Mouse (Mus musculus) CH12.LX (cell line): ENCODE results near the gene Tm9sf2. TPM values are rescaled to one million over a fixed set of nuclear protein-coding genes. Genes with fewer than 3 reads are reported as not detected.

Source experiments
- DNase-seq: peaks from one replicate; pipeline ENCODE4 v3.0.0-alpha.2; 2013; ENCODE audit errors: extremely low read depth
- H3K27ac ChIP-seq: 2 replicates; pipeline ENCODE4 v1.5.1; 2012; ENCODE audit warnings: low read depth, mild to moderate bottlenecking, control low read depth, moderate library complexity; ENCODE audit not compliant: insufficient read depth
- H3K27me3 ChIP-seq: replicated peaks from 2 replicates; pipeline ENCODE3; 2012; ENCODE audit warnings: inconsistent platforms
- H3K36me3 ChIP-seq, 2 experiments: replicated peaks in 1 of 2; 2 replicates each; pipeline versions ENCODE3 to v1.6.1; 2012; ENCODE audit warnings: inconsistent platforms in 1 of 2, low read length in 1 of 2, mild to moderate bottlenecking in 1 of 2, mixed read lengths in 1 of 2, moderate library complexity in 1 of 2; ENCODE audit not compliant: control insufficient read depth in 1 of 2, insufficient read depth in 1 of 2
- H3K4me1 ChIP-seq, 2 experiments: 2 replicates each; pipeline ENCODE4 v1.6.1; 2012; ENCODE audit warnings: inconsistent platforms in 1 of 2, moderate library complexity in 1 of 2; ENCODE audit not compliant: insufficient read depth in 2 of 2, control insufficient read depth in 1 of 2
- H3K4me2 ChIP-seq: 2 replicates; pipeline ENCODE4 v1.6.1; 2012; ENCODE audit warnings: low read depth, mild to moderate bottlenecking, control low read depth; ENCODE audit not compliant: poor library complexity, insufficient read depth, severe bottlenecking
- H3K4me3 ChIP-seq, 3 experiments: fragments of 150-350 bp in 1 of 3; sonication (generic) in 1 of 3; replicated peaks in 1 of 3; 2 replicates each; pipeline versions ENCODE3 to v1.5.1; 2011 to 2012; ENCODE audit warnings: low read depth in 2 of 3, low read length in 2 of 3, mild to moderate bottlenecking in 2 of 3, moderate library complexity in 2 of 3, control low read depth in 1 of 3, improper control_type of control experiment in 1 of 3, inconsistent platforms in 1 of 3, mixed read lengths in 1 of 3; ENCODE audit not compliant: poor library complexity in 1 of 3
- H3K79me2 ChIP-seq: replicated peaks from 2 replicates; pipeline ENCODE4 v1.6.1; 2012; ENCODE audit warnings: mild to moderate bottlenecking, moderate library complexity; ENCODE audit not compliant: control insufficient read depth, poor library complexity, insufficient read depth, severe bottlenecking; ENCODE audit errors: extremely low read depth
- H3K9ac ChIP-seq: 2 replicates; pipeline ENCODE4 v1.6.1; 2012; ENCODE audit warnings: low read depth, mild to moderate bottlenecking, control low read depth, moderate library complexity; ENCODE audit not compliant: insufficient read depth
- H3K9me3 ChIP-seq: replicated peaks from 2 replicates; pipeline ENCODE3; 2012; ENCODE audit warnings: low read length, inconsistent platforms, mixed read lengths
- BHLHE40 ChIP-seq: IDR thresholded peaks from 2 replicates; pipeline ENCODE4 v1.6.1; 2011; ENCODE audit warnings: mild to moderate bottlenecking, low read depth, low read length, improper control_type of control experiment
- CHD1 ChIP-seq: IDR thresholded peaks from 2 replicates; pipeline ENCODE4 v1.6.1; 2012; ENCODE audit warnings: low read depth, low read length, improper control_type of control experiment, inconsistent platforms
- CHD2 ChIP-seq: IDR thresholded peaks from 2 replicates; pipeline ENCODE4 v1.6.1; 2011; ENCODE audit warnings: low read length, improper control_type of control experiment
- CTCF ChIP-seq, 2 experiments: IDR thresholded peaks in 1 of 2; conservative IDR thresholded peaks in 1 of 2; 2 replicates each; pipeline ENCODE4 v1.5.1; 2011 to 2012; ENCODE audit warnings: low read depth in 2 of 2, low read length in 2 of 2, improper control_type of control experiment in 1 of 2, inconsistent platforms in 1 of 2, mild to moderate bottlenecking in 1 of 2, moderate library complexity in 1 of 2
- E2F4 ChIP-seq: IDR thresholded peaks from 2 replicates; pipeline ENCODE4 v1.6.1; 2011; ENCODE audit warnings: low read depth, low read length, improper control_type of control experiment; ENCODE audit not compliant: insufficient replicate concordance
- ELF1 ChIP-seq: IDR thresholded peaks from 2 replicates; pipeline ENCODE4 v1.6.1; 2014; ENCODE audit warnings: low read depth, mild to moderate bottlenecking, inconsistent platforms, low read length, improper control_type of control experiment
- EP300 ChIP-seq: IDR thresholded peaks from 2 replicates; pipeline ENCODE4 v1.6.1; 2011; ENCODE audit warnings: low read length, improper control_type of control experiment
- ETS1 ChIP-seq: conservative IDR thresholded peaks from 2 replicates; pipeline ENCODE4 v1.6.1; 2012; ENCODE audit warnings: low read depth, mild to moderate bottlenecking, inconsistent platforms, low read length, improper control_type of control experiment, moderate library complexity
- GABPA ChIP-seq: IDR thresholded peaks from 2 replicates; pipeline ENCODE4 v1.6.1; 2012; ENCODE audit warnings: low read depth, low read length, improper control_type of control experiment, inconsistent platforms; ENCODE audit not compliant: insufficient replicate concordance
- IRF4 ChIP-seq: IDR thresholded peaks from 2 replicates; pipeline ENCODE4 v1.6.1; 2014; ENCODE audit warnings: low read depth, mild to moderate bottlenecking, inconsistent platforms, low read length, improper control_type of control experiment
- JUN ChIP-seq: IDR thresholded peaks from 2 replicates; pipeline ENCODE4 v1.6.1; 2011; ENCODE audit warnings: low read depth, mild to moderate bottlenecking, low read length, improper control_type of control experiment, moderate library complexity; ENCODE audit not compliant: insufficient read depth
- KAT2A ChIP-seq: IDR thresholded peaks from 2 replicates; pipeline ENCODE4 v1.6.1; 2012; ENCODE audit warnings: low read length, improper control_type of control experiment, inconsistent platforms; ENCODE audit not compliant: insufficient replicate concordance
- MAFK ChIP-seq: IDR thresholded peaks from 2 replicates; pipeline ENCODE4 v1.6.1; 2011; ENCODE audit warnings: low read length, improper control_type of control experiment; ENCODE audit not compliant: insufficient replicate concordance
- MAZ ChIP-seq: IDR thresholded peaks from 2 replicates; pipeline ENCODE4 v1.6.1; 2012; ENCODE audit warnings: low read depth, mild to moderate bottlenecking, inconsistent platforms, low read length, improper control_type of control experiment, moderate library complexity
- MXI1 ChIP-seq: IDR thresholded peaks from 2 replicates; pipeline ENCODE4 v1.6.1; 2011; ENCODE audit warnings: mild to moderate bottlenecking, low read depth, low read length, improper control_type of control experiment
- MYC ChIP-seq: IDR thresholded peaks from 2 replicates; pipeline ENCODE4 v1.6.1; 2011; ENCODE audit warnings: low read depth, mild to moderate bottlenecking, improper control_type of control experiment, low read length
- NELFE ChIP-seq: IDR thresholded peaks from 2 replicates; pipeline ENCODE4 v1.6.1; 2011; ENCODE audit warnings: low read depth, low read length, improper control_type of control experiment
- NRF1 ChIP-seq: IDR thresholded peaks from 2 replicates; pipeline ENCODE4 v1.6.1; 2014; ENCODE audit warnings: low read depth, mild to moderate bottlenecking, inconsistent platforms, low read length, improper control_type of control experiment, moderate library complexity
- PAX5 ChIP-seq: IDR thresholded peaks from 2 replicates; pipeline ENCODE4 v1.6.1; 2012; ENCODE audit warnings: low read length, inconsistent platforms, mixed read lengths
- POLR2AphosphoS2 ChIP-seq: IDR thresholded peaks from 2 replicates; pipeline ENCODE4 v1.6.1; 2011; ENCODE audit warnings: low read depth, low read length, improper control_type of control experiment
- RAD21 ChIP-seq: IDR thresholded peaks from 2 replicates; pipeline ENCODE4 v1.6.1; 2011; ENCODE audit warnings: low read depth, mild to moderate bottlenecking, low read length, improper control_type of control experiment, moderate library complexity
- RCOR1 ChIP-seq: conservative IDR thresholded peaks from 2 replicates; pipeline ENCODE4 v1.6.1; 2012; ENCODE audit warnings: low read depth, mild to moderate bottlenecking, inconsistent platforms, low read length, improper control_type of control experiment
- SIN3A ChIP-seq: IDR thresholded peaks from 2 replicates; pipeline ENCODE4 v1.6.1; 2012; ENCODE audit warnings: low read length, improper control_type of control experiment, inconsistent platforms
- SMC3 ChIP-seq: IDR thresholded peaks from 2 replicates; pipeline ENCODE4 v1.6.1; 2011; ENCODE audit warnings: low read depth, low read length, improper control_type of control experiment
- TCF12 ChIP-seq: IDR thresholded peaks from 2 replicates; pipeline ENCODE4 v1.6.1; 2014; ENCODE audit warnings: low read depth, mild to moderate bottlenecking, inconsistent platforms, low read length, improper control_type of control experiment
- USF2 ChIP-seq: conservative IDR thresholded peaks from 2 replicates; pipeline ENCODE4 v1.6.1; 2011; ENCODE audit warnings: low read depth, low read length, improper control_type of control experiment
- dilution Hi-C: fragments of 300-500 bp; cut with MboI; formaldehyde crosslinking; loops from 2 replicates; pipeline ENCODE4 v1.14.3; 2020; ENCODE audit warnings: low sequenced_read_pairs; ENCODE audit not compliant: extremely low pct_unique_long_range_greater_than_20kb, extremely low pct_ligation_motif_present
- in situ Hi-C: fragments of 300-500 bp; cut with MboI; formaldehyde crosslinking; loops from 3 replicates; pipeline ENCODE4 v1.14.3; 2019; ENCODE audit warnings: low sequenced_read_pairs, low pct_ligation_motif_present, low pct_unique_long_range_greater_than_20kb, mixed read lengths
- polyA plus RNA-seq: library from polyadenylated mRNA; unstranded; fragments of >175 nt; gene quantifications from 2 replicates; pipeline ENCODE4 v1.2.1, GENCODE M21; 2012; ENCODE audit warnings: low read depth; ENCODE audit not compliant: insufficient read length
- total RNA-seq, 2 experiments: library from RNA; depleted of rRNA; stranded (reverse); fragments of 300-350 nt in 1 of 2; fragments of >200 nt in 1 of 2; gene quantifications; 2 replicates each; pipeline ENCODE4 v1.2.3; 2012 to 2014

The Tm9sf2 gene
- total and polyA plus RNA-seq, 3 experiments = 49.2 to 108 (median 85.5) TPM

DNA sequence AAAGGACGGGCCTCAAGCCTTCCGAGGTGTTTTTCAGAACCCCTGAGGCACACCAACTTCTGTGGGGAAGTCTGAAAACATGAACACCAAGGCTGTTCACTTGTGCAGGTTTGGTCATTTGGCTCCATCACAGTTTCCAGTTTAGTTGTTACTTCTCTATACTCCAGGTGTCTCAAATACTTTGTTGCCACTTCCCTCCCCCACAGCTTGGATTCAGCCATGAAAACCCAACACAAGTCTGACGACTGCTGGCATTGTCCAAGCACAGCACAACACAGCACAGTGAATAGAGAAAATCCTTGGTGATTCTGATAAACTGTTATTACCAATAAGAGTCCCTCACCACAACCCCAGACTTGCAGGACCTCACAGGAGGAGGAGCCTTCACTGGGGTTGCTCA is 29.8 kb upstream of the Tm9sf2 start (continued):
- TF ChIP-seq TCF12 (peak; percentile 41; the same call in 1 of the 2 replicates), NELFE (no peak), ELF1 (no peak), CHD2 (peak; percentile 49; the same call in 1 of the 2 replicates), USF2 (no peak), RAD21 (peak; percentile 18), RCOR1 (no peak), KAT2A (no peak), E2F4 (no peak), MYC (no peak), MAZ (no peak), CTCF (conservative IDR thresholded peaks at IDR 0.05 in 1 of 2, IDR thresholded peaks at IDR 0.05 in 1 of 2; ENCODE audit: low read depth in 2 of 2, low read length in 2 of 2) (0 out of 4 replicates have a peak, but pooled peaks of 1 of the 2 experiments have one; percentile 18), PAX5 (no peak), EP300 (peak; percentile 72), JUN (no peak), MXI1 (no peak), CHD1 (no peak), GABPA (no peak), POLR2AphosphoS2 (no peak), SMC3 (peak; percentile 24; the same call in 1 of the 2 replicates), SIN3A (no peak), ETS1 (no peak)

DNA sequence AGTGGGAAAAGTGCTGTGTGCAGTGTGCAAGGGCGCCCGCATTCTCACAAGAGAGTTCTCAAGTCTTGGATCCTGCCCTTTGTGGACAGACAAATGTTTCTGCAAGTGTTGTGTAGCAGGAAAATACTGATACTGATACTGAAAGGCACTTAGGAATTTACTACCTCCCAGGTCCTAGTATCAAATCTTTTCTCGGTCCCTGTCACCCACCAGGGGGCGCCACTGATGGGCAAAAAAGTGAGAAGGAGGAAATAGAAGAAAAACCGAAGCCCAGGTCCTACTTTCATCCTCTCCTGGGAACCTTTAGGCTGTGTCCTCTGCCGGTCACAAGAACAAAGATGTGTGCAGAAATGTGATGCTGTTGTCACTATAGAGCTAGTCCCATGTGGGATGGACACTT is 27.4 kb upstream of the Tm9sf2 start:
- Histone ChIP-seq H3K4me2 (no peak overlapping the region), H3K9ac (no peak overlapping the region), H3K27me3 (no peaks in the 10 kb centered on the region), H3K4me1 (peaks cover 8 to 45% of the 10 kb centered on the region in 2 experiments), H3K27ac (no peak overlapping the region), H3K9me3 (no peaks in the 10 kb centered on the region)
- peak; percentile 85 for DNase-seq
- in situ Hi-C loops (no loop called here), dilution Hi-C loops (no loop called here)
- TF ChIP-seq IRF4 (peak; percentile 50; the same call in 1 of the 2 replicates), ELF1 (peak; percentile 51; the same call in 1 of the 2 replicates), BHLHE40 (no peak), MAFK (no peak), CHD1 (no peak), CTCF (conservative IDR thresholded peaks at IDR 0.05 in 1 of 2, IDR thresholded peaks at IDR 0.05 in 1 of 2; ENCODE audit: low read depth in 2 of 2, low read length in 2 of 2) (peak; percentile 85 to 90), RAD21 (peak; percentile 60), SMC3 (peak; percentile 84), NRF1 (no peak)
- TF ChIP-seq, all 38 proteins: peak for 5
- H3K79me2 ChIP-seq = no peaks in the 10 kb centered on the region
- H3K36me3 ChIP-seq = no peaks in the 10 kb centered on the region
- no peak overlapping the region for H3K4me3 ChIP-seq
